Mouse (Mus musculus): Measurements from ENCODE around the gene A630076J17Rik.

DNA sequence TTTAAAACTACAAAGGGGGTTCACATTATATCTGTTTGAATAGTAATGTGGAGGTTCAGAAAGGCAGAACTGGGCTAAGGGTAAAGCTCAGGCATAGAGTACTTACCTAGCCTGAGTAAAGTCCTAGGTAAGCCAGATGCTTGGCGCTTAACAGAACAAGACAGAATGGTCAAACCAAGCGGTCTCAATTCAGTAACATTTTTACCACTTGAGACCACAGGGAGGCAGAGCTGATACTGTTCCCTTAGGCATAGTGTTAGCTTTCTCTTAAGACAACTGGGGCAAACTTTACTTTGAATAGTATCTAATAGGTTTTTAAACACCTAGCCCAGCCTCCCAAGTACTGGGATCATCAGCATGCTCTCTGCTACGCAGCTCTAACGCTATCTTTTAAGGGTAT is 45.6 kb downstream of the A630076J17Rik start:
- TF ChIP-seq CTCF (IDR thresholded peaks at IDR 0.05; ENCODE audit: low read depth) = no peak; the same call in 1 of the 2 replicates
- no peak for TF ChIP-seq EP300 (IDR thresholded peaks at IDR 0.05; ENCODE audit: low read depth)
